Mouse (Mus musculus): Measurements from ENCODE around the gene Pi4ka. TPM values are rescaled to one million over a fixed set of nuclear protein-coding genes. Genes with fewer than 3 reads are reported as not detected.

Pi4ka gene
- polyA plus RNA-seq, 1 experiment from 2014 or later, result 38.3 TPM

- H3K4me3 ChIP-seq (ENCODE audit: low read depth, low read length), result no peak overlapping the region
- ATAC-seq (replicated peaks; ENCODE audit: insufficient number of reproducible peaks, low FRiP score, low TSS enrichment), result no peak
- H3K4me1 ChIP-seq (ENCODE audit: control insufficient read depth, insufficient read depth, low read length), result no peaks in the 10 kb centered on the region
- H3K27me3 ChIP-seq (ENCODE audit: control insufficient read depth, insufficient read depth, low read length), result no peaks in the 10 kb centered on the region
- H3K27ac ChIP-seq (ENCODE audit: low read depth, low read length), result no peak overlapping the region
- H3K9ac ChIP-seq (ENCODE audit: low read depth, low read length), result no peak overlapping the region
- H3K4me2 ChIP-seq, result no peak overlapping the region
- no peaks in the 10 kb centered on the region for H3K9me3 ChIP-seq (replicated peaks; ENCODE audit: control insufficient read depth, low read length)
- H3K36me3 ChIP-seq (ENCODE audit: control insufficient read depth, insufficient read depth, low read length), result 0 out of 2 replicates have a peak, but pooled peaks cover 2% of the 10 kb centered on the region
- WGBS (ENCODE audit: insufficient replicate concordance), result 89% methylated on average over 1 of the region's 1 CpGs
Observed at GRCm38 (mm10) chr16:17329848-17330570, 76.1 kb downstream of the Pi4ka start.

DNA sequence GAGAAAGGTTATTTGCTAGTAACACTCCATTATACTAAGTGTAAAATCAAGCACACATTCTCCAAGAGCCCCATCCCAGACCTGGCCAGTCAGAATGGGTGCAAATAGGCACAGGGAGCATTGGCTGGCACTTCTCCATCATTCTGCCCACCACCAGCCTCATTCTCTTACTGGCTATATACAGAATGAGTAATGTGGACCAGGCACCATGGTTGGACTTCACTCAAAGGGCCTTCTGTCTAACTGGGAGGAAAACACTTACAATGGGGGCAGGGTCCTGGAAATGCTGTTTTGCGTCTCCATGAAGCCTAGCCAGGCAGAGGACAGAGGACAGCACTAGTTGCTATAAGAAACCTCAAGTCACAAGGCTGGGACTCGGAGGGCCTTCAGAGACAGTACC is 80.0 kb downstream of the Pi4ka start:
- no peak for ATAC-seq (replicated peaks; ENCODE audit: insufficient number of reproducible peaks, low FRiP score, low TSS enrichment)
- Histone ChIP-seq H3K27ac (ENCODE audit: low read depth, low read length) (no peak overlapping the region), H3K9ac (ENCODE audit: low read depth, low read length) (no peak overlapping the region), H3K36me3 (ENCODE audit: control insufficient read depth, insufficient read depth, low read length) (peaks cover 7% of the 10 kb centered on the region), H3K9me3 (replicated peaks; ENCODE audit: control insufficient read depth, low read length) (no peaks in the 10 kb centered on the region), H3K4me1 (ENCODE audit: control insufficient read depth, insufficient read depth, low read length) (no peaks in the 10 kb centered on the region), H3K4me2 (no peak overlapping the region), H3K4me3 (ENCODE audit: low read depth, low read length) (no peak overlapping the region), H3K27me3 (ENCODE audit: control insufficient read depth, insufficient read depth, low read length) (no peaks in the 10 kb centered on the region)
- 80% methylated on average over 2 of the region's 2 CpGs for WGBS (ENCODE audit: insufficient replicate concordance)

DNA sequence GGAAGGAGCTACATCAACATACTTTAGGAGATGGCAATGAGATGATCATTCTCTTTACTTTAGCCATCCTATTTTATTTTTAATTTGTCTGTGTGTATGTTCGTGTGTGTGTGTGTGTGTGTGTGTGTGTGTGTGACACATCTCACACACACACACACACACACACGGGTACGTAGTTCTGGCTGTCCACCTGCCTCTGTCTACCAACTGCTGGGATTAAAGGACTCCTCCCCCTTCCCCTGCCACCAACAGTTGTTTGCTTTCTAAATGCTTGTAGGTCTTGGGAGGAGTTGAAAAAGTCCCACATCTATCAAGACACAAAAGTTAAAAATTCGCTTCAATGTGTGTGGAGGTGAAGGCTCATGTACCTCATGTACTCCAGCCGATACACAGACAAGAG is 81.4 kb downstream of the Pi4ka start:
- WGBS (ENCODE audit: insufficient replicate concordance), result 84% methylated on average over 5 of the region's 5 CpGs
- ATAC-seq (replicated peaks; ENCODE audit: insufficient number of reproducible peaks, low FRiP score, low TSS enrichment), result no peak
- Histone ChIP-seq H3K4me2 (no peak overlapping the region), H3K4me1 (ENCODE audit: control insufficient read depth, insufficient read depth, low read length) (no peaks in the 10 kb centered on the region), H3K27me3 (ENCODE audit: control insufficient read depth, insufficient read depth, low read length) (no peaks in the 10 kb centered on the region), H3K9ac (ENCODE audit: low read depth, low read length) (no peak overlapping the region), H3K9me3 (replicated peaks; ENCODE audit: control insufficient read depth, low read length) (no peaks in the 10 kb centered on the region), H3K4me3 (ENCODE audit: low read depth, low read length) (no peak overlapping the region), H3K27ac (ENCODE audit: low read depth, low read length) (no peak overlapping the region), H3K36me3 (ENCODE audit: control insufficient read depth, insufficient read depth, low read length) (peaks cover 7% of the 10 kb centered on the region)

DNA sequence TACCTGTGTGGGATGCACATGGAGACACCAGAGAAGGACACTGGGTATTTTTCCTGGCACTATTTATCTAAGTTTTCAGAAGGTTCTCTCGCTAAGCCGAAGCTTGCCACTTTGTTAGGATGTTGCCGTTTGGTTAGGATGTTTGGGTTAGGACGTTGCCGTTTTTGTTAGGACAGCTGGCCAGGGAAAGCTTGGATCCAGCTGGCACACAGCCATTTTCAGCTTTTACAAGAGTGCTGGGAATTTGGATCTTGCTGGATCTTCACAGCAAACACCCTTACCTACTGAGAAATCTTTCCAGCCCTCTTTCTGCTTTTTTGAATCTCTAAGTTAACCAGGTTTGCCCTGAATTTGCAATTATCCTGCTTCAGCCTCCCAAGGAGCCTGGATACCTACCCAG is 84.6 kb downstream of the Pi4ka start:
- no peak for ATAC-seq (replicated peaks; ENCODE audit: insufficient number of reproducible peaks, low FRiP score, low TSS enrichment)
- no peak overlapping the region for H3K4me3 ChIP-seq (ENCODE audit: low read depth, low read length)
- 85% methylated on average over 5 of the region's 5 CpGs for WGBS (ENCODE audit: insufficient replicate concordance)
- peaks cover 13% of the 10 kb centered on the region for H3K36me3 ChIP-seq (ENCODE audit: control insufficient read depth, insufficient read depth, low read length)
- H3K4me1 ChIP-seq (ENCODE audit: control insufficient read depth, insufficient read depth, low read length), result no peaks in the 10 kb centered on the region
- H3K9me3 ChIP-seq (replicated peaks; ENCODE audit: control insufficient read depth, low read length), result no peaks in the 10 kb centered on the region
- H3K4me2 ChIP-seq, result no peak overlapping the region
- H3K27me3 ChIP-seq (ENCODE audit: control insufficient read depth, insufficient read depth, low read length), result no peaks in the 10 kb centered on the region
- H3K27ac ChIP-seq (ENCODE audit: low read depth, low read length), result no peak overlapping the region
- H3K9ac ChIP-seq (ENCODE audit: low read depth, low read length), result no peak overlapping the region

DNA sequence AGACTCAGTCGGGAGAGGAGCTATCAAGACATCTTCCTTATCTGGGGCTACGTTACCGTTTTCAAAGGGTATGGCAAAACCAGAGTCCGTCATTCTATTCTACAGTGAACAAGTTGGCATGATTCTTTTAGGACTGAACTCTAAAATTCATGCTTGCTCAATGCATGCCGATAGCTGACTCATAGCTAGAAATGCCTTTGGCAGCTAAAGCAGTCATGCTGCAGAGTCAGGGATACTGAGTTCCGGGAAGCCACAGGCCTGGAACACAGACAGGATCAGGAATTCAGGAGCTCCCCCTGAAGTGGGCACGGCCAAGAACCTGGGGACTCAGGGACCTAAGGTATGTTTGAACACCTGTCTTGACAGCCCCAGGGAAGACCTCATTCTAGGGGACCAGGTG is 89.6 kb downstream of the Pi4ka start:
- Histone ChIP-seq H3K9me3 (replicated peaks; ENCODE audit: control insufficient read depth, low read length) (no peaks in the 10 kb centered on the region), H3K4me3 (ENCODE audit: low read depth, low read length) (no peak overlapping the region), H3K4me2 (no peak overlapping the region), H3K27me3 (ENCODE audit: control insufficient read depth, insufficient read depth, low read length) (no peaks in the 10 kb centered on the region), H3K4me1 (ENCODE audit: control insufficient read depth, insufficient read depth, low read length) (no peaks in the 10 kb centered on the region), H3K27ac (ENCODE audit: low read depth, low read length) (no peak overlapping the region), H3K9ac (ENCODE audit: low read depth, low read length) (no peak overlapping the region), H3K36me3 (ENCODE audit: control insufficient read depth, insufficient read depth, low read length) (peaks cover 21% of the 10 kb centered on the region)
- no peak for ATAC-seq (replicated peaks; ENCODE audit: insufficient number of reproducible peaks, low FRiP score, low TSS enrichment)
- 86% methylated on average over 7 of the region's 7 CpGs for WGBS (ENCODE audit: insufficient replicate concordance)

- H3K4me1 ChIP-seq (ENCODE audit: control insufficient read depth, insufficient read depth, low read length), result no peaks in the 10 kb centered on the region
- H3K36me3 ChIP-seq (ENCODE audit: control insufficient read depth, insufficient read depth, low read length), result peaks cover 24% of the 10 kb centered on the region
- no peak overlapping the region for H3K27ac ChIP-seq (ENCODE audit: low read depth, low read length)
- no peaks in the 10 kb centered on the region for H3K9me3 ChIP-seq (replicated peaks; ENCODE audit: control insufficient read depth, low read length)
- no peak overlapping the region for H3K9ac ChIP-seq (ENCODE audit: low read depth, low read length)
- no peak for ATAC-seq (replicated peaks; ENCODE audit: insufficient number of reproducible peaks, low FRiP score, low TSS enrichment)
- WGBS (ENCODE audit: insufficient replicate concordance), result 86% methylated on average over 5 of the region's 5 CpGs
- H3K4me3 ChIP-seq (ENCODE audit: low read depth, low read length), result no peak overlapping the region
- no peaks in the 10 kb centered on the region for H3K27me3 ChIP-seq (ENCODE audit: control insufficient read depth, insufficient read depth, low read length)
- no peak overlapping the region for H3K4me2 ChIP-seq
Observed at GRCm38 (mm10) chr16:17312531-17312930, 93.6 kb downstream of the Pi4ka start.

- no peaks in the 10 kb centered on the region for H3K27me3 ChIP-seq (ENCODE audit: control insufficient read depth, insufficient read depth, low read length)
- no peaks in the 10 kb centered on the region for H3K4me1 ChIP-seq (ENCODE audit: control insufficient read depth, insufficient read depth, low read length)
- 93% methylated on average over 10 of the region's 10 CpGs for WGBS (ENCODE audit: insufficient replicate concordance)
- H3K36me3 ChIP-seq (ENCODE audit: control insufficient read depth, insufficient read depth, low read length), result peaks cover 10% of the 10 kb centered on the region
- no peak overlapping the region for H3K4me2 ChIP-seq
- no peak overlapping the region for H3K4me3 ChIP-seq (ENCODE audit: low read depth, low read length)
- no peak for ATAC-seq (replicated peaks; ENCODE audit: insufficient number of reproducible peaks, low FRiP score, low TSS enrichment)
- H3K27ac ChIP-seq (ENCODE audit: low read depth, low read length), result no peak overlapping the region
- H3K9ac ChIP-seq (ENCODE audit: low read depth, low read length), result no peak overlapping the region
- H3K9me3 ChIP-seq (replicated peaks; ENCODE audit: control insufficient read depth, low read length), result no peaks in the 10 kb centered on the region
Observed at GRCm38 (mm10) chr16:17309036-17309435, 97.1 kb downstream of the Pi4ka start.

- no peaks in the 10 kb centered on the region for H3K4me1 ChIP-seq (ENCODE audit: control insufficient read depth, insufficient read depth, low read length)
- no peak overlapping the region for H3K9ac ChIP-seq (ENCODE audit: low read depth, low read length)
- H3K9me3 ChIP-seq (replicated peaks; ENCODE audit: control insufficient read depth, low read length), result no peaks in the 10 kb centered on the region
- H3K27ac ChIP-seq (ENCODE audit: low read depth, low read length), result no peak overlapping the region
- no peaks in the 10 kb centered on the region for H3K27me3 ChIP-seq (ENCODE audit: control insufficient read depth, insufficient read depth, low read length)
- WGBS (ENCODE audit: insufficient replicate concordance), result 87% methylated on average over 5 of the region's 5 CpGs
- H3K4me2 ChIP-seq, result no peak overlapping the region
- no peak overlapping the region for H3K4me3 ChIP-seq (ENCODE audit: low read depth, low read length)
- ATAC-seq (replicated peaks; ENCODE audit: insufficient number of reproducible peaks, low FRiP score, low TSS enrichment), result no peak
- H3K36me3 ChIP-seq (ENCODE audit: control insufficient read depth, insufficient read depth, low read length), result peaks cover 12% of the 10 kb centered on the region
Observed at GRCm38 (mm10) chr16:17307461-17307860, 98.7 kb downstream of the Pi4ka start.
